ENCODE assay signal across 19 mouse cellular contexts in the genomic region with DNA sequence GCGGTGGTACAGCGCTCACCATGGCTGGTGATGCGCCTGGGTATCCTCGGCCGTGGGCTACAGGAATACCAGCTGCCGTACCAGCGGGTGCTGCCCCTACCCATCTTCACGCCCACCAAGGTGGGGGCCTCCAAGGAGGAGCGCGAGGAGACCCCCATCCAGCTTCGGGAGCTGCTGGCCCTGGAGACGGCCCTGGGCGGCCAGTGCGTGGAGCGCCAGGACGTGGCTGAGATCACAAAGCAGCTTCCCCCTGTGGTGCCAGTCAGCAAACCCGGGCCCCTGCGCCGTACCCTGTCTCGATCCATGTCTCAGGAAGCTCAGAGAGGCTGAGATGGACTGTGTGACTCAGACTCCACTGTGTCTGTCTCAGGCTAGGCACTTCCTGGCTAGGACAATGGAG. TPM values are rescaled to one million over a fixed set of nuclear protein-coding genes. Genes with fewer than 3 reads are reported as not detected.
A peak's percentile ranks its signal among the peaks of the same experiment; 100 is the strongest.
DNase-seq lines count a peak whose midpoint lies in the region; ATAC-seq lines count a peak whose summit lies in the region.
"Had no signal": no experiment of that assay in that cellular context is flagged by ENCODE, and none has a peak within 500 bp of the region (broad histone marks: within the 10 kb centered on the region; RNA-seq: fewer than 3 reads in every experiment).

No protein-coding gene starts in this region.

- 62% methylated on average over 20 of the region's 20 CpGs for WGBS in hindbrain, embryonic 12.5 days
- WGBS in hindbrain, embryonic 11.5 days: 70% methylated on average over 20 of the region's 20 CpGs
- WGBS in midbrain, embryonic 13.5 days: 69% methylated on average over 19 of the region's 20 CpGs
- WGBS in midbrain, embryonic 16.5 days: 78% methylated on average over 20 of the region's 20 CpGs

- H3K36me3 ChIP-seq in hindbrain, embryonic 12.5 days: peaks cover 18% of the 10 kb centered on the region
- no peaks in the 10 kb centered on the region for H3K36me3 ChIP-seq in hindbrain, embryonic 11.5 days (ENCODE audit: control insufficient read depth, insufficient read depth, low read length)
- H3K36me3 ChIP-seq in midbrain, embryonic 13.5 days: peaks cover 22% of the 10 kb centered on the region
- H3K36me3 ChIP-seq in midbrain, embryonic 16.5 days (ENCODE audit: control insufficient read depth, insufficient read depth, low read length): peaks cover 5% of the 10 kb centered on the region; the same call in 1 of the 2 replicates

- H3K27ac ChIP-seq in hindbrain, embryonic 12.5 days: 0 out of 2 replicates have a peak overlapping the region, but pooled peaks have one; percentile 23
- H3K27ac ChIP-seq in hindbrain, embryonic 11.5 days (ENCODE audit: low read depth, low read length): no peak overlapping the region
- no peak overlapping the region for H3K27ac ChIP-seq in midbrain, embryonic 13.5 days
- H3K27ac ChIP-seq in midbrain, embryonic 16.5 days (ENCODE audit: low read length): no peak overlapping the region
- H3K27ac ChIP-seq: intestine, embryonic 15.5 days; limb, embryonic 10.5 days; liver, embryonic 13.5 days; neural tube, embryonic 15.5 days had no signal

- H3K4me1 ChIP-seq in hindbrain, embryonic 12.5 days: peaks cover 11% of the 10 kb centered on the region; the same call in 1 of the 2 replicates
- H3K4me1 ChIP-seq in hindbrain, embryonic 11.5 days (replicated peaks; ENCODE audit: control insufficient read depth, insufficient read depth, low read length): no peaks in the 10 kb centered on the region
- peaks cover 9% of the 10 kb centered on the region; the same call in 1 of the 2 replicates for H3K4me1 ChIP-seq in midbrain, embryonic 13.5 days (replicated peaks)
- no peaks in the 10 kb centered on the region; the same call in 1 of the 2 replicates for H3K4me1 ChIP-seq in midbrain, embryonic 16.5 days (ENCODE audit: control insufficient read depth, insufficient read depth, low read length)
- H3K4me1 ChIP-seq: intestine, embryonic 15.5 days had no signal

- no peak overlapping the region for H3K9ac ChIP-seq in hindbrain, embryonic 12.5 days
- no peak overlapping the region for H3K9ac ChIP-seq in hindbrain, embryonic 11.5 days (ENCODE audit: low read depth, low read length)
- H3K9ac ChIP-seq in midbrain, embryonic 13.5 days (replicated peaks): no peak overlapping the region
- no peak overlapping the region for H3K9ac ChIP-seq in midbrain, embryonic 16.5 days (ENCODE audit: low read depth, low read length)
- H3K9ac ChIP-seq: intestine, embryonic 15.5 days; liver, embryonic 13.5 days; neural tube, embryonic 15.5 days had no signal

- H3K27me3 ChIP-seq in hindbrain, embryonic 12.5 days: peaks cover 55% of the 10 kb centered on the region
- H3K27me3 ChIP-seq in hindbrain, embryonic 11.5 days (ENCODE audit: control insufficient read depth, insufficient read depth, low read length): peaks cover 26% of the 10 kb centered on the region
- H3K27me3 ChIP-seq in midbrain, embryonic 13.5 days: peaks cover 51% of the 10 kb centered on the region
- H3K27me3 ChIP-seq in midbrain, embryonic 16.5 days (ENCODE audit: control insufficient read depth, insufficient read depth, low read depth, low read length): peaks cover 24% of the 10 kb centered on the region

- H3K4me2 ChIP-seq in hindbrain, embryonic 12.5 days (replicated peaks): no peak overlapping the region
- no peak overlapping the region for H3K4me2 ChIP-seq in hindbrain, embryonic 11.5 days (replicated peaks; ENCODE audit: low read depth, low read length)
- H3K4me2 ChIP-seq in midbrain, embryonic 13.5 days (replicated peaks): no peak overlapping the region
- H3K4me2 ChIP-seq in midbrain, embryonic 16.5 days (ENCODE audit: low read length): no peak overlapping the region
- H3K4me2 ChIP-seq: intestine, embryonic 15.5 days; liver, embryonic 13.5 days; neural tube, embryonic 15.5 days had no signal

- H3K9me3 ChIP-seq in hindbrain, embryonic 12.5 days (replicated peaks): no peaks in the 10 kb centered on the region
- no peaks in the 10 kb centered on the region for H3K9me3 ChIP-seq in hindbrain, embryonic 11.5 days (ENCODE audit: control insufficient read depth, low read length)
- H3K9me3 ChIP-seq in midbrain, embryonic 13.5 days: no peaks in the 10 kb centered on the region
- no peaks in the 10 kb centered on the region for H3K9me3 ChIP-seq in midbrain, embryonic 16.5 days (replicated peaks; ENCODE audit: control insufficient read depth, low read length, poor library complexity, severe bottlenecking)
- H3K9me3 ChIP-seq: intestine, embryonic 15.5 days; limb, embryonic 10.5 days; liver, embryonic 13.5 days; megakaryocyte, embryonic 14.5 days; neural tube, embryonic 15.5 days had no signal

- ATAC-seq in hindbrain, embryonic 12.5 days (ENCODE audit: low FRiP score): no peak
- ATAC-seq in hindbrain, embryonic 11.5 days (ENCODE audit: low FRiP score): no peak
- ATAC-seq in midbrain, embryonic 13.5 days: peak; percentile 21; the same call in 1 of the 2 replicates
- ATAC-seq in midbrain, embryonic 16.5 days: no peak
- ATAC-seq: intestine, embryonic 15.5 days; lung, postnatal 0 days had no signal

- no peak overlapping the region for H3K4me3 ChIP-seq in hindbrain, embryonic 12.5 days
- no peak overlapping the region for H3K4me3 ChIP-seq in hindbrain, embryonic 11.5 days (ENCODE audit: low read depth, low read length)
- no peak overlapping the region for H3K4me3 ChIP-seq in midbrain, embryonic 13.5 days (replicated peaks)
- no peak overlapping the region for H3K4me3 ChIP-seq in midbrain, embryonic 16.5 days (ENCODE audit: low read depth, low read length)
- H3K4me3 ChIP-seq: intestine, embryonic 15.5 days; limb, embryonic 10.5 days; liver, embryonic 13.5 days; megakaryocyte, embryonic 14.5 days; neural tube, embryonic 15.5 days had no signal

- peak; percentile 88 for DNase-seq in heart, adult 11 months
- DNase-seq in heart, postnatal 4 days: no peak
- no peak for DNase-seq in hindbrain, embryonic 11.5 days (ENCODE audit: low spot score)
- no peak for DNase-seq in urinary bladder, adult 18-20 months (ENCODE audit: low spot score in 2 of 2)
- DNase-seq: adrenal gland, postnatal 10 days; layer of hippocampus, postnatal 36 days; liver, embryonic 13.5 days; thymus, adult 2 months had no signal

RNA-seq across cellular contexts. Expression of a gene that starts 0.6 kb away (rescaled TPM):
- total RNA-seq in heart, postnatal 4 days (2021): 100 to 1,000 TPM; 163 to 192 TPM
- polyA plus RNA-seq in hindbrain, embryonic 12.5 days (2016; fragmentation: Nextera tagmentation; extraction: Ambion mirVana): 0.31 and 1.7 TPM in 2 replicates
- polyA plus RNA-seq in hindbrain, embryonic 11.5 days (2014; fragmentation: Nextera tagmentation; extraction: Ambion mirVana): 0.53 and 0.54 TPM in 2 replicates
- polyA plus RNA-seq in midbrain, embryonic 13.5 days (2015; fragmentation: Nextera tagmentation; extraction: Ambion mirVana): 0.23 and 0.28 TPM in 2 replicates
- polyA plus RNA-seq in midbrain, embryonic 16.5 days (2015; fragmentation: Nextera tagmentation; extraction: Ambion mirVana): 0.22 TPM in 1 of 2 replicates, not detected in the other

RNA-seq across cellular contexts. Expression of a gene that starts 2.0 kb away (rescaled TPM):
- not detected for total RNA-seq in heart, postnatal 4 days (2021)
- polyA plus RNA-seq in hindbrain, embryonic 12.5 days (2016; fragmentation: Nextera tagmentation; extraction: Ambion mirVana): 1.0 and 1.1 TPM in 2 replicates
- 0.54 and 0.93 TPM in 2 replicates for polyA plus RNA-seq in hindbrain, embryonic 11.5 days (2014; fragmentation: Nextera tagmentation; extraction: Ambion mirVana)
- 0.23 TPM in 1 of 2 replicates, not detected in the other for polyA plus RNA-seq in midbrain, embryonic 13.5 days (2015; fragmentation: Nextera tagmentation; extraction: Ambion mirVana)
- polyA plus RNA-seq in midbrain, embryonic 16.5 days (2015; fragmentation: Nextera tagmentation; extraction: Ambion mirVana): 1.5 and 1.7 TPM in 2 replicates
- total RNA-seq: layer of hippocampus, postnatal 36 days had no signal
- polyA plus RNA-seq: intestine, embryonic 15.5 days; large intestine, adult 2 months; liver, embryonic 13.5 days; lung, postnatal 0 days; small intestine, adult 2 months; stomach, embryonic 14.5 days had no signal

RNA-seq across cellular contexts. Expression of a gene that starts 16.1 kb away (rescaled TPM):
- 10 to 100 TPM; 19.6 to 20.5 TPM for total RNA-seq in heart, postnatal 4 days (2021)
- polyA plus RNA-seq in hindbrain, embryonic 12.5 days (2016; fragmentation: Nextera tagmentation; extraction: Ambion mirVana): 9.1 and 10.2 TPM in 2 replicates
- 4.3 and 4.5 TPM in 2 replicates for polyA plus RNA-seq in hindbrain, embryonic 11.5 days (2014; fragmentation: Nextera tagmentation; extraction: Ambion mirVana)
- 9.2 and 10.7 TPM in 2 replicates for polyA plus RNA-seq in midbrain, embryonic 13.5 days (2015; fragmentation: Nextera tagmentation; extraction: Ambion mirVana)
- 7.4 and 8.6 TPM in 2 replicates for polyA plus RNA-seq in midbrain, embryonic 16.5 days (2015; fragmentation: Nextera tagmentation; extraction: Ambion mirVana)

RNA-seq across cellular contexts. Expression of a gene that starts 26.0 kb away (rescaled TPM):
- 10 to 100 TPM; 21.3 to 21.8 TPM for total RNA-seq in heart, postnatal 4 days (2021)
- polyA plus RNA-seq in hindbrain, embryonic 12.5 days (2016; fragmentation: Nextera tagmentation; extraction: Ambion mirVana): 49.0 and 50.0 TPM in 2 replicates
- 40.1 and 43.2 TPM in 2 replicates for polyA plus RNA-seq in hindbrain, embryonic 11.5 days (2014; fragmentation: Nextera tagmentation; extraction: Ambion mirVana)
- 44.5 and 46.9 TPM in 2 replicates for polyA plus RNA-seq in midbrain, embryonic 13.5 days (2015; fragmentation: Nextera tagmentation; extraction: Ambion mirVana)
- 32.9 and 37.0 TPM in 2 replicates for polyA plus RNA-seq in midbrain, embryonic 16.5 days (2015; fragmentation: Nextera tagmentation; extraction: Ambion mirVana)

RNA-seq across cellular contexts. Expression of a gene that starts 28.1 kb away (rescaled TPM):
- total RNA-seq in heart, postnatal 4 days (2021): 10 to 100 TPM; 24.1 to 27.0 TPM
- polyA plus RNA-seq in hindbrain, embryonic 12.5 days (2016; fragmentation: Nextera tagmentation; extraction: Ambion mirVana): 25.9 and 26.9 TPM in 2 replicates
- 15.5 and 17.2 TPM in 2 replicates for polyA plus RNA-seq in hindbrain, embryonic 11.5 days (2014; fragmentation: Nextera tagmentation; extraction: Ambion mirVana)
- polyA plus RNA-seq in midbrain, embryonic 13.5 days (2015; fragmentation: Nextera tagmentation; extraction: Ambion mirVana): 7.1 and 7.6 TPM in 2 replicates
- 5.2 and 5.7 TPM in 2 replicates for polyA plus RNA-seq in midbrain, embryonic 16.5 days (2015; fragmentation: Nextera tagmentation; extraction: Ambion mirVana)
